Mouse (Mus musculus) cerebellum, adult 9-11 months (tissue): ENCODE results near the gene Best1.
A peak's percentile ranks its signal among the peaks of the same experiment; 100 is the strongest.
"Not testable (repeated sequence)": the region's sequence is repeated elsewhere in the genome, so short reads cannot be mapped to it uniquely, and the experiment has no call there.

ENCODE experiments used
- DNase-seq: peaks from one replicate; pipeline ENCODE4 v3.0.0; 2022

Best1 gene

GRCm38 (mm10) chr19:9989171-9989883 lies 12.1 kb downstream of the Best1 start:
- no peak for DNase-seq

GRCm38 (mm10) chr19:9987593-9987992 lies 13.8 kb downstream of the Best1 start:
- DNase-seq: no peak

- DNase-seq: no peak
These were observed 14.2 kb downstream of the Best1 start for GRCm38 (mm10) chr19:9987192-9987591.

GRCm38 (mm10) chr19:9985900-9986421 lies 15.5 kb downstream of the Best1 start:
- DNase-seq: no peak

GRCm38 (mm10) chr19:9985190-9985899 lies 16.1 kb downstream of the Best1 start:
- no peak for DNase-seq

- no peak for DNase-seq
These were observed 17.1 kb downstream of the Best1 start for GRCm38 (mm10) chr19:9984111-9985055.

GRCm38 (mm10) chr19:9982852-9983542 lies 18.4 kb downstream of the Best1 start:
- DNase-seq: peak; percentile 81

- DNase-seq: peak; percentile 96
These were observed 19.1 kb downstream of the Best1 start for GRCm38 (mm10) chr19:9982151-9982851.

- peak; percentile 43 for DNase-seq
These were observed 19.8 kb downstream of the Best1 start for GRCm38 (mm10) chr19:9981621-9982020.

GRCm38 (mm10) chr19:9980258-9980657 lies 21.2 kb downstream of the Best1 start, which contains the start of gene Fth1:
Fth1 (plus strand) TSS chr19:9980598.
- DNase-seq: no peak

GRCm38 (mm10) chr19:9979156-9979555 lies 22.3 kb downstream of the Best1 start:
- DNase-seq: no peak

GRCm38 (mm10) chr19:9978431-9978951 lies 22.9 kb downstream of the Best1 start:
- DNase-seq: peak; percentile 55

- no peak for DNase-seq
These were observed 24.3 kb downstream of the Best1 start for GRCm38 (mm10) chr19:9977085-9977484.

- not testable (repeated sequence) for DNase-seq
These were observed 26.6 kb downstream of the Best1 start for GRCm38 (mm10) chr19:9974853-9975252.

- DNase-seq: no peak
These were observed 33.2 kb downstream of the Best1 start for GRCm38 (mm10) chr19:9968081-9968787.

GRCm38 (mm10) chr19:9966096-9966867 lies 35.2 kb downstream of the Best1 start:
- no peak for DNase-seq

GRCm38 (mm10) chr19:9964205-9964916 lies 37.1 kb downstream of the Best1 start:
- no peak for DNase-seq

GRCm38 (mm10) chr19:9960769-9961168 lies 40.7 kb downstream of the Best1 start:
- DNase-seq: no peak

- DNase-seq: no peak
These were observed 43.5 kb downstream of the Best1 start for GRCm38 (mm10) chr19:9957965-9958364.
